Mouse (Mus musculus): ENCODE results near the gene Ankrd39. TPM values are rescaled to one million over a fixed set of nuclear protein-coding genes. Genes with fewer than 3 reads are reported as not detected.

Ankrd39 gene
- 5.0 and 8.4 TPM in 2 replicates for polyA plus RNA-seq (2012; ENCODE audit: insufficient read depth, insufficient read length, missing spikeins)

GRCm38 (mm10) chr1:36546888-36547471 is at the start of gene Ankrd39:
Ankrd39 (minus strand) TSS chr1:36547445.
- Histone ChIP-seq H3K27ac (replicated peaks; ENCODE audit: low read depth, low read length) (peak within 1 kb of the TSS; percentile 61), H3K4me3 (ENCODE audit: insufficient read depth, low read depth, low read length) (peak within 1 kb of the TSS; percentile 83), H3K4me1 (ENCODE audit: control insufficient read depth, insufficient read depth, insufficient read length, low read length) (peaks cover 5% of the 10 kb centered on the region; the same call in 1 of the 2 replicates)

DNA sequence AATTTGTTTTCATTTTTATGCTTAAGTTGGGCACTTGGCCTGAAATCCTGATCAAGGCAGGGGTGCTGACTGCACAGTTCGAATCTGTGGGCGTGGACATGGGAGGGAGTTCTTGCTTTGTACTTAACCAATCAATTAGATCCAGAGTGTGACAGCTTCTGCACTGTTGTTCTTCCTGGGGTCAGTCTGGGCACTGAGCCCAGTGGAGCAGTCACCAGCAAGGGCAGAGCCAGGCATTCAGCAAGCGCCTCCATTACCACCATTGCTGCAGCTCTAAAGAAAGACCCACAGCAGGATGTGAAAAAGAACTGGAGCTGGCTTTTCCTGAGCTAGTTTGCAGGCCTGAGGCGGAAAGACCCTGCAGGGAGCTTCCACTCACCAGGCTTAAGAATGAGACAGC is 48.9 kb upstream of the Ankrd39 start:
- Histone ChIP-seq H3K4me1 (ENCODE audit: control insufficient read depth, insufficient read depth, insufficient read length, low read length) (peaks cover 5% of the 10 kb centered on the region), H3K4me3 (ENCODE audit: insufficient read depth, low read depth, low read length) (no peak overlapping the region), H3K27ac (replicated peaks; ENCODE audit: low read depth, low read length) (no peak overlapping the region)

DNA sequence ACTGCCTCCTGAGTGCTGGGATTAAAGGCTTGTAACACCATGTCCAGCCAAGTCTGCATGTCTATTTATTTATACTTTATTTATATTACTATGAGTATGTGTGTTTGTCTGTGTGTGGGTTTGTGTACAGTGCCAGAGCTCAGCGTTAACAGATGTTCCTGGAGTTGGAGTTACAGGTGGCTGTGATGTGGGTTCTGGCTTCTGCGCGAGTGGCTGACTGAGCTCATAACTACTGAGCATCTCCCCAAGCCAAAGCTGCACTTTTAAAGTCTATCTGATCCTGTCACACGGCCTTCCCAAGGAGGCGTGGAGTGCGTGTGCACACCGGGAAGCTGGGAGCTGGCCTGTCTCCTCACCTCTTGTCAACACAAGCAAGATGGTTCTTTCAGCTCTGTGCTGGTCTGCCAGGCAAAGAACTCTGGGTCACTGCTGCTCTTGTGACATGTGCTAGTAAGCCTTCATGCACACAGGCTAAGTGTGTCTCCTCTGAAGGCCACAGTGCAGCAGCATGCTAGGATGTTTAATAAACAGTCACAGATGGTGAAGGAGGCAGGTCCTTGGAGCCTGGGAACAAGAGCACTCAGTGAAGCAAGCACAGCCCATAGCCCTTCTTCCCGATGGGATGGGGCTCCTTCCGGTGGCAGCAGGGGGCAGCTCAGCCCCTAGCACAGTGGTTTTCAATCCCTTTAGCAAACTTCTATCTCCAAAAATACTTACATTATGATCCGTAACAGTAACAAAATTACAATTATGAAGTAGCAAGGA is 48.1 kb upstream of the Ankrd39 start:
- Histone ChIP-seq H3K27ac (replicated peaks; ENCODE audit: low read depth, low read length) (0 out of 2 replicates have a peak overlapping the region, but pooled peaks have one; percentile 16), H3K4me1 (ENCODE audit: control insufficient read depth, insufficient read depth, insufficient read length, low read length) (peaks cover 5% of the 10 kb centered on the region), H3K4me3 (ENCODE audit: insufficient read depth, low read depth, low read length) (no peak overlapping the region)

- Histone ChIP-seq H3K27ac (replicated peaks; ENCODE audit: low read depth, low read length) (no peak overlapping the region), H3K4me1 (ENCODE audit: control insufficient read depth, insufficient read depth, insufficient read length, low read length) (peaks cover 21% of the 10 kb centered on the region), H3K4me3 (ENCODE audit: insufficient read depth, low read depth, low read length) (no peak overlapping the region)
Measured at GRCm38 (mm10) chr1:36593099-36593498, 45.9 kb upstream of the Ankrd39 start.

- H3K27ac ChIP-seq (replicated peaks; ENCODE audit: low read depth, low read length), result no peak overlapping the region
- H3K4me1 ChIP-seq (ENCODE audit: control insufficient read depth, insufficient read depth, insufficient read length, low read length), result peaks cover 21% of the 10 kb centered on the region
- no peak overlapping the region for H3K4me3 ChIP-seq (ENCODE audit: insufficient read depth, low read depth, low read length)
Measured at GRCm38 (mm10) chr1:36591408-36591807, 44.2 kb upstream of the Ankrd39 start.

DNA sequence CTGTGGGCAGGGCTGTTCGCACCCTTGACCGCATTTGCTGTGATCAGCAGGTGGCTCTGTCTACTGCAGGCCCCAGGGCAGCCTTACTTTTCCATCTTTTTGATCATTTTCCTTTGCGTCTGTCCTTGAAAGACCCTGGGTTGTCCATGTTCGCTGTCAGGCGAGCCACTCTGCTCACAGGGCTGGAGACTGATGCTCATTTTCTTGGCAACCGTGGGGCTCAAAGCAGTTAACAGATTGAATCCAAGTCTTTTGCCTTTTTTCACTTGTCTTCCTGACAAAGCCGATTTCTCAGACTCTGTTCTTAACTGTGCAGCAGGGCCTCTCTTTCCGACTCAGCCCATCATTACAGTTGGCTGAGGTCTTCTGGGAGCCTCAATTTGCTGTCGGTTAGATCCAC is 43.4 kb upstream of the Ankrd39 start:
- Histone ChIP-seq H3K4me1 (ENCODE audit: control insufficient read depth, insufficient read depth, insufficient read length, low read length) (peaks cover 16% of the 10 kb centered on the region), H3K4me3 (ENCODE audit: insufficient read depth, low read depth, low read length) (no peak overlapping the region), H3K27ac (replicated peaks; ENCODE audit: low read depth, low read length) (no peak overlapping the region)

DNA sequence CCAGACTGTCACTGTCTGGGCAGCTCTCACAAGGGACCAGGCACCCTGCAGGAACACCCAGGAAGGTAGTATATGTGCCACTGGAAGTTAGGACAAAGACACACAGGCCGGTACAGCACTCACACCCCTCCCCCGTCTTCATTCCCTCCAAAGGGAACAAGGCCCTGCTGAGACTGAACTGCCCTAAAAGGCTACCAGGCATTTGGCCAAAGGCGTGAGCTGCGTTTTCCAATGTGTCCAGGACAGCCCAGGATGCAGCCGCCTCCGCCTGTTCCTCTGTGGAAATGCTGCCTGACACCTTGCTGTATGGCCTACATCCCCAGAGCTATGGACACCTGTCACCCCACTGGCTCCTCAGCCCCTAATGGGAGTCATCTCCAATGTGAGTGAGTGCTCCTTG is 42.2 kb upstream of the Ankrd39 start:
- Histone ChIP-seq H3K27ac (replicated peaks; ENCODE audit: low read depth, low read length) (peak overlapping the region; percentile 92), H3K4me1 (ENCODE audit: control insufficient read depth, insufficient read depth, insufficient read length, low read length) (peaks cover 16% of the 10 kb centered on the region), H3K4me3 (ENCODE audit: insufficient read depth, low read depth, low read length) (no peak overlapping the region)

DNA sequence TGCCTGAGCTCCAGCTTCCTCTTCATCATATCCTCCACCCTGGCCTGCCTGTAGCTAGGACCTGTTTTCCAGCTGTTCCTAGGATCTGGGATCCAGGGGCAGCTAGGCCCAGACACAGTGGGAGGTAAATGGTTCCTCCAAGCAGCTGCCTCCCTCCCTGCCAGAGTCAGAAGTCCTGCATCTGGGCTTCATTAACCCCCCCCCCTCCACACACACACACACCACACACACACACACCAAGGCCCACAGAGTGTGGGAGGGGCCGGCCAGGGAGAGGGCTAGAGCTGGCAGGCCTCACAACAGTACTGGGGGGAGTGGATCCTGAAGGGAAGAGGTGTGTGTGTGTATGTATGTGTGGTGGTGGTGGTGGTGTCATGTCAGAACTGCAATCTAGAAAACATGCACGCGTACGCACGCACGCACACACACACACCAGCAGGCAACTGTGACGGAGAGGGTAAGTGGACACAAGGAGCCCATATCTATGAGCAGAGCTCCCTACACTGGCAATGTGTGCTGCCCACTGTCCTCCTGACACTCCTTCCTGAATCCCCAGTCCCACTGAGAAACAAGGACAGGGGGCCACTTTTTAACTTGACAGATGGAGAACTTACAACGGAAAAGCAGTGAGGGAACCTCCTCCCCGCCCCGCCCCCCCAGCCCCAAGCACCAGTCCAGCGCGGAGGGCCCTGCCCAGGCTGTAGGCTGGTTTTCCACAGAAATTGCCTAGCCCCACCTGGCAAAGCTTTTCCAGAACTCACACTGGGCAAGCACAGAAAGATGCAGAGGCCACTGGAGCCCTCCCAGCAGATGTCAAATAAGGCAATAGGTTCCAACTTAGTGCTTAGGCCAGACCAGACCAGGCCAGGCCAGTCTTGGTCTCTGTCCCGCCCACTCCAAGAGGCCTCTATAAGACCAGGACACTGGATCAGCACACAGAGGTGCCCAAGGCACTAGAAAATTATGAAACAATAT is 41.5 kb upstream of the Ankrd39 start:
- Histone ChIP-seq H3K4me1 (ENCODE audit: control insufficient read depth, insufficient read depth, insufficient read length, low read length) (peaks cover 16% of the 10 kb centered on the region), H3K27ac (replicated peaks; ENCODE audit: low read depth, low read length) (peak overlapping the region; percentile 92)

DNA sequence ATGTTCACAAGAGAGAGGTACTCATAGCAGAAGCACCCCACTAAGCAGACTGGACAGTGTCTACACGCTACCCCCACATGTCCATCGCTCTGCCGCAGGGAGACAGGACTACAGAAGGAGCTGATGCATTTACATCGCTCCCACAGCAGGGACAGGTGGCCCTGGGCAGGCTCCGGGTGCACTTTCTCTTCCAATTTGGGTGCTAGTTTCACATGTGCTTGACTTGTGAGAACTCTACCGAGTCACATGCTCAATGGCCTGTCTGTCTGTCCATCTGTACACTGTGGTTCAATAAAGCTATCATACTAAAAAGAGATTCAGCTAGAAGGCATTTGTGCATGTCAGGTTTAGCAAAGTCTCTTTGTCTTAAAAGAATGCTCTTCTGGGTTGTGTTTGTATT is 40.6 kb upstream of the Ankrd39 start:
- Histone ChIP-seq H3K27ac (replicated peaks; ENCODE audit: low read depth, low read length) (peak overlapping the region; percentile 90), H3K4me3 (ENCODE audit: insufficient read depth, low read depth, low read length) (no peak overlapping the region), H3K4me1 (ENCODE audit: control insufficient read depth, insufficient read depth, insufficient read length, low read length) (peaks cover 16% of the 10 kb centered on the region)

More for the DNA sequence above, 41.5 kb upstream of the Ankrd39 start:
- H3K4me3 ChIP-seq (ENCODE audit: insufficient read depth, low read depth, low read length), result peak overlapping the region; percentile 9; the same call in 1 of the 2 replicates

GRCm38 (mm10) chr1:36586288-36586687 is 39.0 kb upstream of the Ankrd39 start:
- Histone ChIP-seq H3K4me3 (ENCODE audit: insufficient read depth, low read depth, low read length) (no peak overlapping the region), H3K4me1 (ENCODE audit: control insufficient read depth, insufficient read depth, insufficient read length, low read length) (peaks cover 28% of the 10 kb centered on the region), H3K27ac (replicated peaks; ENCODE audit: low read depth, low read length) (no peak overlapping the region)

DNA sequence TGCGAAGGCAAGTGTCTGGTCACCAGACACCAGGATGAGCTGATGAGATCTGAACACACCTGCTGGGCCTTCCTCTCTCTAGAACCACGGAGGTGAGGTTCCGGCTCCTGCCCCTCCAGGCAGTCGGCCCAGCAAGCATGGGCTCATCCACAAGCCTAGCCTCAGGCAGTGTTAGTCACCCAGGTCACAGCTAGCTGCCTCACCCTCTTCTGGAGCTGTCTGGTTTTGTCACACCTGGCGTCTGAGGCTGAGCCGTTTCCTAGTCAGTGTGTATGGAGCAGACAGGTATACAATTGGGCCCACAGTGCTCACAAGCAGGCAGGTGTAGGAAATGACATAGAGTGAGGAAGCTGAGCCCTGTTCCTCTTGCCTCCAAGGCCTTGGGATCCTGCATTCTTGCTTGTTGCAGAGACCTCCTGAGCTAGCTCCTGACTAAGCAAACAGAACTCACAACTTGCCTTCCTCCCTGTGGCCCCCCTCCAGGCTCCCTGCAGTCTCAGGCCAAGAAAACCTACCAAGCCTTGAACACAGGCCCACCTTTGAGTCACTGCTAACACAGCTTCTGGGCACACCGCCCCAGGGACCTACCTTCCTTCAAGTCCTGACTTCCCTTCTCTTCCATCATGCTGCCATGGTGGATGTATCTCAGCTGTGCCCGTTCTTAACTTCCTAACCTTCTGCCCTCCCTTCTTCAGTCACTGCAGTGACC is 36.3 kb upstream of the Ankrd39 start:
- H3K27ac ChIP-seq (replicated peaks; ENCODE audit: low read depth, low read length), result no peak overlapping the region
- H3K4me1 ChIP-seq (ENCODE audit: control insufficient read depth, insufficient read depth, insufficient read length, low read length), result peaks cover 29% of the 10 kb centered on the region
- no peak overlapping the region for H3K4me3 ChIP-seq (ENCODE audit: insufficient read depth, low read depth, low read length)

GRCm38 (mm10) chr1:36582211-36582610 is 35.0 kb upstream of the Ankrd39 start:
- H3K4me1 ChIP-seq (ENCODE audit: control insufficient read depth, insufficient read depth, insufficient read length, low read length), result peaks cover 31% of the 10 kb centered on the region
- no peak overlapping the region for H3K4me3 ChIP-seq (ENCODE audit: insufficient read depth, low read depth, low read length)
- H3K27ac ChIP-seq (replicated peaks; ENCODE audit: low read depth, low read length), result peak overlapping the region; percentile 28; the same call in 1 of the 2 replicates

DNA sequence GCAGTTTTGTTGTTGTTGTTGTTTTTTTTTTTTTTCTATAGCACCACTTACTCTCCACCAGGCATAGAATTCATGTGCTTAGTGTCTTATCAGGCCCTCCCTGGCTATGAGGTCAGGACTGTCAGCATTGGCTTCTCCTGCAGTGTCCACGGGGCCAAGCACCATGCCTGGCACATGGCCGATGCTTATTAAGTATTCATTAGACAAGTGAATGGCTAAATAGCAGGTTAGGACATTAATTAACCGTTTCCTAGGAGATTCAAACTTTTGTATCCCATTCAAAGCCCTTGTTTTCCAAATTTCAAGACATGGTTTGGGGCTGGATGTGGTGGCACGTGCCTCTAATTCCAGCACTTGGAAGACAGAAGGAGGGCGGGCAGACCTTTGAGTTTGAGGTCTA is 34.0 kb upstream of the Ankrd39 start:
- H3K4me3 ChIP-seq (ENCODE audit: insufficient read depth, low read depth, low read length), result no peak overlapping the region
- peaks cover 35% of the 10 kb centered on the region for H3K4me1 ChIP-seq (ENCODE audit: control insufficient read depth, insufficient read depth, insufficient read length, low read length)
- H3K27ac ChIP-seq (replicated peaks; ENCODE audit: low read depth, low read length), result peak overlapping the region; percentile 82

DNA sequence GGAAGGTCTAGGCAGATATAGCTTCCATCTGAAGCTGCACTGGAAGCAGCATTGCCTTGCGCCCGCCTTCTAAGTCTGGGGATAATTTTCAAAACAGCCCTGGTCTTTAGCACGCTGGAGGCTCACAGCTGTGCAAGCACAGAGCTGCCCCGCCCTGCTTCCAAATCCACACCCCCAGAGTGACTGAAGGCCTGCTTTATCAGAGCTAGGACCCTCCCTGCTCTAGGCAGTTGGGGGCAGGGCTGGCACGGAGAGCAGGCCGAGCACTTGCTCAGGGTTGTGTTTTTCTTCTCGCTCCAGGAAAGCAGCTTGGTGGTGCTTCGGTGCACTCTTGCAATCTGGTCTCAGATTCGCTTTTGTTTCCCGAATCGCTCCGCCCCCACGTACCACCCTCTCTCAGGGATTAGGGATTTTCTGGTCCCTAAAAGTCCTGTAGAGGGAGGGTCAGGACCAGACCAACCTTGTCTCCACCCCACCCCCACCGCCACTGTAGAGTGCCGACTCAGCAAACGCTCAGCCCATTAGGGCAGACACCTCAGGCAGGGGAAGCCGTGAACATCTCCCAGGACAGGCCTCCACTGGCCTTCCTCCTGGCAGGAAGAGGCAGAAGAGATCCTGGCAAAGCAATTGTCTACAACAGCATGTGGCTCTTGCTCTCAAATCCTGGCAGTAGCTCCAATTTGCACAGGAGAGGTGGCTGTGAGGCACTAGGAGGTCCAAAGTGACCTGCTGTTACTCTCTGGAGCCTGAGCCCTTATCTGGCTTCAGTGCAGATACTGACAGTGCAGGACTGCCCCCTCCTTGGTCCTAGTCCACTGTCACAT is 33.4 kb upstream of the Ankrd39 start:
- H3K4me3 ChIP-seq (ENCODE audit: insufficient read depth, low read depth, low read length), result peak overlapping the region; percentile 43
- H3K4me1 ChIP-seq (ENCODE audit: control insufficient read depth, insufficient read depth, insufficient read length, low read length), result peaks cover 35% of the 10 kb centered on the region
- H3K27ac ChIP-seq (replicated peaks; ENCODE audit: low read depth, low read length), result peak overlapping the region; percentile 82
